8 mouse cellular contexts compared by ENCODE assay signal in genomic region chr13:42053656-42054055, GRCm38 (mm10). TPM values are rescaled to one million over a fixed set of nuclear protein-coding genes. Genes with fewer than 3 reads are reported as not detected.
DNase-seq lines count a peak whose midpoint lies in the region; ATAC-seq and TF ChIP-seq lines count a peak whose summit lies in the region.

No protein-coding gene starts in this region.

- peak overlapping the region; percentile 84 for H3K9ac ChIP-seq in kidney, embryonic 15.5 days

- DNase-seq in kidney, postnatal 4 days: no peak
- peak; percentile 63 for DNase-seq in induced T-regulatory cell, adult 2 months (ENCODE audit: low read depth)
- no peak for DNase-seq in left cerebral cortex, postnatal 36 days (ENCODE audit: low spot score in 2 of 2)
- DNase-seq in layer of hippocampus, postnatal 25 days (ENCODE audit: extremely low spot score in 1 of 2, low spot score in 1 of 2): no peak
- DNase-seq in layer of hippocampus, postnatal 10 days (ENCODE audit: low spot score in 2 of 2): no peak

- peak overlapping the region; percentile 69 for H3K4me2 ChIP-seq in kidney, embryonic 15.5 days
- peak overlapping the region; percentile 90 for H3K4me2 ChIP-seq in myocyte (ENCODE audit: low read depth)

- no peak for TF ChIP-seq POLR2A in cortical plate, adult 2 months (IDR thresholded peaks at IDR 0.05; ENCODE audit: extremely low read depth, insufficient read depth, low read length)
- no peak for TF ChIP-seq POLR2A in myocyte (IDR thresholded peaks at IDR 0.05; ENCODE audit: insufficient read length, low read depth)

- peak overlapping the region; percentile 99 for H3K27ac ChIP-seq in kidney, embryonic 15.5 days
- no peak overlapping the region for H3K27ac ChIP-seq in cortical plate, adult 2 months (ENCODE audit: insufficient read depth, low read length)

- no peak for TF ChIP-seq CTCF in cortical plate, adult 2 months (IDR thresholded peaks at IDR 0.05; ENCODE audit: extremely low read depth, insufficient read depth, low read length)

- 25% methylated on average over 2 of the region's 2 CpGs for WGBS in kidney, embryonic 15.5 days

- peak overlapping the region; percentile 94 for H3K4me3 ChIP-seq in kidney, embryonic 15.5 days (replicated peaks)
- H3K4me3 ChIP-seq in cortical plate, adult 2 months (ENCODE audit: insufficient read depth, low read length): peak overlapping the region; percentile 51; the same call in 1 of the 2 replicates
- peak overlapping the region; percentile 45 for H3K4me3 ChIP-seq in myocyte

- no peaks in the 10 kb centered on the region for H3K9me3 ChIP-seq in kidney, embryonic 15.5 days (replicated peaks)

- no peak for ATAC-seq in kidney, embryonic 15.5 days (replicated peaks; ENCODE audit: low FRiP score)

- intact Hi-C loops in left cerebral cortex, postnatal 36 days (cut with DNase I): loop anchor here (2.0 to 5.0 kb wide), 5 partner anchors 49 to 341 kb away; no protein-coding TSS in a partner anchor

- H3K27me3 ChIP-seq in kidney, embryonic 15.5 days: no peaks in the 10 kb centered on the region
- no peaks in the 10 kb centered on the region for H3K27me3 ChIP-seq in myocyte (ENCODE audit: control insufficient read depth, insufficient read depth, insufficient read length)

- H3K36me3 ChIP-seq in kidney, embryonic 15.5 days: peaks cover 30% of the 10 kb centered on the region
- H3K36me3 ChIP-seq in myocyte (ENCODE audit: control insufficient read depth, insufficient read depth): no peaks in the 10 kb centered on the region

- no peak overlapping the region for H3ac ChIP-seq in myocyte (ENCODE audit: control insufficient read depth, insufficient read length)

- no peaks in the 10 kb centered on the region for H3K79me2 ChIP-seq in myocyte (ENCODE audit: control insufficient read depth, insufficient read depth)

- peaks cover 20% of the 10 kb centered on the region for H3K4me1 ChIP-seq in kidney, embryonic 15.5 days
- H3K4me1 ChIP-seq in cortical plate, adult 2 months (ENCODE audit: control insufficient read depth, insufficient read depth, low read length): peaks cover 1% of the 10 kb centered on the region; the same call in 1 of the 2 replicates

TF ChIP-seq in myocyte, 11 proteins besides CTCF, POLR2A, EP300 and RAD21:
- TF ChIP-seq MYOD1 (IDR thresholded peaks at IDR 0.05; ENCODE audit: control insufficient read depth in 1 of 3, insufficient read length in 2 of 3, low read depth in 2 of 3) (no peak), USF1 (IDR thresholded peaks at IDR 0.05; ENCODE audit: low read depth) (no peak), REST (IDR thresholded peaks at IDR 0.05; ENCODE audit: insufficient read depth, insufficient read length) (no peak)

RNA-seq across cellular contexts. Expression of gene Hivep1, which starts 1.8 kb away (rescaled TPM):
- polyA plus RNA-seq in kidney, embryonic 15.5 days (2015; fragmentation: Nextera tagmentation; extraction: Ambion mirVana): 14.1 and 15.0 TPM in 2 replicates
- polyA plus RNA-seq in cortical plate, adult 2 months (2012; rRNA removed): 33.2 and 35.7 TPM in 2 replicates
- 5.3 TPM for polyA plus RNA-seq in myocyte (2012; fragmentation: generic; extraction: Trizol)
- 10 to 100 TPM; 60.9 to 61.3 TPM for total RNA-seq in left cerebral cortex, postnatal 36 days (2021)
- total RNA-seq in layer of hippocampus, postnatal 25 days (2021): 10 to 100 TPM; 23.3 to 28.0 TPM
- total RNA-seq in layer of hippocampus, postnatal 10 days (2021): 10 to 100 TPM; 40.9 to 44.3 TPM
